Mouse (Mus musculus) fat pad, adult 2 months (tissue): Measurements from ENCODE around the gene Plekha1.

Experiments
- DNase-seq: peaks from one replicate; pipeline ENCODE4 v3.0.0-alpha.2; 2011; ENCODE audit warnings: low read depth, low spot score; ENCODE audit errors: extremely low read depth

The Plekha1 gene

GRCm38 (mm10) chr7:130914693-130915363, 49.3 kb downstream of the Plekha1 start:
- DNase-seq, result no peak

- no peak for DNase-seq
Observed at GRCm38 (mm10) chr7:130918260-130918659, 52.7 kb downstream of the Plekha1 start.

- no peak for DNase-seq
Observed at GRCm38 (mm10) chr7:130922981-130923731, 57.6 kb downstream of the Plekha1 start.

GRCm38 (mm10) chr7:130930401-130930800, 64.8 kb downstream of the Plekha1 start:
- DNase-seq, result no peak

DNA sequence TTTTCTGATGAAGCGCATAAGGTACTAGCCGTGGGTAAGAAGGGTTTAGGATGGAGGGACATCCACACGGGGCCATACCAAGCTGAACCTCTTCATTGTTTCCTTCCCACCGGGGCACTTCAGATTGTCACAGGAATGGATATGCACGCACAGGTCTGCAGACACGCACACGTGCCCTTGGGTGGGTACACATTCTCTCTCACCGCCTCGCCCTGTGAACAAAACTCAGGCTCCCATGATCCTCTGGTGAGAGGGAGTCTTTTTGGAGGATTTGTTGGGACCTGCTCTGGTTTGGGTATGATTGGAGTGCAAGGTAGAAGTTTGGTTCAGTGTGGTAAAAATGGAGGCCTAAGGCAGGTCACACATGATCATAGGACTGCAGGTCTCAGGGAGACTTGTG, 67.4 kb downstream of the Plekha1 start:
- no peak for DNase-seq

DNA sequence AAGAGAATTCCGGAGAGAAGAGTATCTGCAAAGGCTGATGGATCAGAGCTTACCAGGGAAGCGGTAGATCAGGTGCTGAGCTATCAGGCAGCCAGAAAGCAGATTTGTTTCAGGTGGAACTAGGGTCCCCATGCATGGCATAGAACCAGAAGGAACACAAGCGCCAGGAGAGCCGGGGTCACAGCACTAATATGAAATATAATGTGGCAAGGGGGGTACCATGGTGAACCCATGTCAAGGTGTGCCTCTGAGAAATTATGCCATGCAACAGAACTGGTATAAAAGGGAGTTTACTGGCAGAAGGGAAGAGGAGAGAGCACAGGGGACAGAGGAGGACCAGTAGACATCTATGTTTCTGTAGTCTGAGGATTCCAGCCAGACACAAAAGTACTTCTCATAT, 69.1 kb downstream of the Plekha1 start:
- no peak for DNase-seq

DNA sequence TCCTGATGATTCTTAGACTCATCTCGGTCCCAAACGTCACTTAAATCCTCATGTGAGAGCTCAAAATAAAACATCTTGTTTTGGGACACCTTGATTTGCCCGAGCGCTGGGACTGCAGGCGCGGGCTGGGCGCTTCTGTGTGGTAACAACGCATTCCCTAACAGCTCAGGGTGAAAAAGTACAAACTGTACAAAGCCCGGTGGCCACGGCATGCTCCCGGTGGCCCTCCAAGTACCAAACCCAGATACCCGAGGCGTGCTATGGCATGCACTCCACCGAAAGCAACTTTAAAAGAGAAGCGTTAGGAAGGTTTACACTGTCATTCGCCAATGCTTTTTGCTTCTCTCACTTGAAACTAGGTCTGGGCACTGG, 69.9 kb downstream of the Plekha1 start:
- DNase-seq, result no peak

DNA sequence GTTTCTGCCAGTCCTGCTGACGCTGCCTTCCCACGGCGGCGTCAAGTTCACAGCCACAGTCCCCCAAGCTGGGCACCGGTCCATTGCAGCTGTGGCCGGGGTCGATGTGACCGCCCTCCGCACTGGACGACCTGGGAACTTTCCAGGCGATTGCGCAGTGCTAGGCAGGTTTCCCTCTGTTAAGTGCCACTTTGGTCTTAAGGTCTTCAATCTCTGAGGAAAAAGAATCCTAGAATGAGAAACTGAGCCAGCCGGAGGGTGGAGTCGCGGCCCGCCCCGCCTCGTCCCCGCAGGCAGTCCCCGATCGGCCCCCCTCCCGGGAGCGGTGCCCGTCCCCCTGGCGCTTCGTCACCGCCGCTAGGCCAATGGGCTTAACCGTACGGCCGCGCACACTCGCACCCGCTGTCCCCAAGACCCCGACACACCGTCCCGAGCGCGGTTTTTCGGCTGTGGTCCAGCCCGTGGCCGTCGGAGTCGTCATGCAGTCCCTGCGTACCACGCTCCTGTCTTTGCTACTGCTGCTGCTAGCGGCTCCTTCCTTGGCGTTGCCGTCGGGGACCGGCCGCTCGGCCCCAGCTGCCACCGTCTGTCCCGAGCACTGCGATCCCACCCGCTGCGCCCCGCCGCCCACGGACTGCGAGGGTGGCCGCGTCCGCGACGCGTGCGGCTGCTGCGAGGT, 70.4 kb downstream of the Plekha1 start, which contains the start of gene Htra1:
Gene Htra1, plus strand, starts transcription at position 319 of the 679 bp plus-strand sequence.
- DNase-seq, result no peak

GRCm38 (mm10) chr7:130936472-130936951, 71.0 kb downstream of the Plekha1 start:
- DNase-seq, result no peak

DNA sequence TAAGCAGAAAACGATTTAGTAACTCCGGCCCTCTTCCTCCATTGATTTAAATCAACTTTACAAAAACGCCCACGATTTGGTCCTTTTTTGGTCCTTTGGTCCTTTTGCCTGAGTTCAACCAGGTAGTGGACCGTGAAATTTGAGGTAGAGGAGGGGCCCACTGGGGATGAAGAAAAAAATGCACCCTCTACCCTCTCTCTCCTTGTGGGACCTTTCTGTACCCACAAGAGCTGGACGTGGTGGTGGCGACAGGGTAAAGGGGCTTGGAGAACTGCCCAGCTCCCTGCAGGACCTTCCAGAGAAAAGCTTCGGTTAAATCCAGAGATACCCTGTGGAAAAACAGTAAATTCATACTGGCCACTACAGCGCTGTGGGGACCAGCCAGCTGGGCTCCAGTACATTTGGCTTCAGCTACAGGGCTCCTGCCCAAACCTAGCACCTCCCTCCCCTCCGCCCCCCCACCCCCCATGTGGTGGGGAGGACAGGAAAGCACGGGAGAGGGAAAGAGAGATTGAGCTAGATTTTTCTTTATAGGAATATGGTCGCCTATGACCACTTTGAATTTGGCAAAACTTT, 71.8 kb downstream of the Plekha1 start:
- DNase-seq, result no peak

DNA sequence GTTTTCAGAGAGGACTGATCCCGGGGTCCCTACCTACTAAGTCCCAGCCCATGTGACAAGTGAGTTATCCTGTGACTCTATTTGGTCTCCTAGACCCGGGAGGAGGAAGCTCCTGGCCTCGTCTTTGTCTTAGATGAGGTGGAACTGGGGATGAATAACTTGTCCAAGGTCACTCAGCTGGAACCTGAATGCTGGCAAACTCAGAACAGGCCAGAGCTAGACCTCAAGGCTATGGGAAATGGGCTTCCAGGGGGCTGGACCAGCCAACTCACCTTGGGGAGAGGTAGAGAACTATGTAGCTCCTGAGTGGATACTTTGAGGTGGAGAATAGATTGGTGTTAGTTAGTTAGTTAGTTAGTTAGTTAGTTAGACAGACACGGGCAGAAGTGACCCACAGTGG, 72.4 kb downstream of the Plekha1 start:
- DNase-seq, result no peak

GRCm38 (mm10) chr7:130938896-130939295, 73.3 kb downstream of the Plekha1 start:
- no peak for DNase-seq

DNA sequence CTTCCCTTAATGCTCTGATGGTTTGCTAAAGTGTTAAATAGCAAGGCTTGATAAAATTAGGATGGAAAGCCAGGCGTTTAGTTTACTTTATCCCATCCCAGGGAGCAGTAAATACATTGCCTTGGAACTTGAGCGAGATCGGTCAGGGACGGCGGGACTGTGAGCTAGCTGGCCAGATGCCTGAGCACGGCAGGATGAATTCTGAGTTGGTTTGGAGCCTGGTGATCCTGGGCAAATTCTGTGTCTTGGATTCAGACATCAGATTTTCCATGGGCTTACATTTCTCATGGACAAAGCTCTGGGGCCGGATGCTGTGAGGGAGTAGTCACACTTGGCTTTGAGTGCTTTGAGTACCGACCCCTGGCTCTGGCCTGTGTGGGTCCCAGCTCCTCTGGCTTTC, 75.2 kb downstream of the Plekha1 start:
- no peak for DNase-seq

DNA sequence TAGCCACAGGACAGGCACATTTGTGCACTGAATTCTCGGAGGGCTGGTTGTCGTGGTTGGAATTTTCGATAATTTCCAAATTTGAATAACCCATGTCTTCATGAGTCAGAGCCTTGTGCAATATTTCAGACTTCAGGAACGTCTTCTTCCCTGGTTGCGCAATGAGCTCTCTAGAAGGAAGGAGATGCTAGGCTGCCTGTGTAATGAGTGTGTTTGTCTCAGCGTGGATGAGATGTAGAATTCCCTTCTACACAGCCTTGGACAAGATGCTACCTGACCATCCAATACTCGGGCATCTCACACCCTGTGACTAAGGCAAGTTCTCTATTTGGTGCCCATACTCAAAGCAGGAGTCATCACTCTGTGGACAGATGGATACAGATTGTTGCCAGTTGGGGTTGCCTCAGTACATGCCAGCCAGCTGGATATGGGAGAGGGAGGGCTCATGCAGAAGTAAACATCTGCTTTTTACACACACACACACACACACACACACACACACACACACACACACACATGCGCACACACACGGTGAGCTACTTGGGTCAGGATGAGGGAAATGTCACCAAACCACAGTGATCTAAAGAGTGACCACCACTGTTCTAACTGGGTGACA, 77.8 kb downstream of the Plekha1 start:
- DNase-seq, result peak; percentile 23

DNA sequence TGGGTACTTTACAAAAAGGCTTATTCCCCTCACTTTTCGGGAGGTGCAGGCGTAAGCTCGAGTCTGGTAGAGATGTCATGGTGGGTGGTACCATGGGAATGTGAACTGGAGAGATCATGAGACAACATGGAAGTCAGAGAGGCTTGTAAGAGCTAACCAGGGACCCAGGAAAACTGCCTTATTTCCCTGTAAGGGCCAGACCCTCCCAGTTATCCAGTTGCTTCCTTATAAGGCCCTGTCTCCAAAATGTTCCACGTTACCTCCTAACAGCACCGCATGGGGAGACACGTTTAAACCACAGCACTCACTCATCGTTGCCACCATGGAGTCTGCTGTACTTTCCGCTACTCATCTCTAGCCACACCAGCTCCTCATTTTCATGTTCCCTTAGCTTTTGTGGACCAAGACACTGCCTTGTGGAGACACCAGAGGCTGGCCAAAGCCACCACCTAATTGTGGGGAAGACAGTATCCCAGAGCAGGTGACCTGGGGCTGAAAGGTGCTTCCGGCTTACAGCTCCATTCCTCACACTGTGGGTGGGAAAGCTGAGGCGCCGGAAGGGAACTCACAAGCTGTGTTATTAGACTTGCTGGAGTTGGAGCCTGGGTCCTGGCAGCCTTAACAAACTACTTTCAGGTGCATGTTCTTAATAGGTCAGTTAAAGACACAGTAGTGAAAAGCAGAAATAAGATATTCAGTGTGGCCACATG, 79.4 kb downstream of the Plekha1 start:
- no peak for DNase-seq

- no peak for DNase-seq
Observed at GRCm38 (mm10) chr7:130945730-130946129, 80.2 kb downstream of the Plekha1 start.

DNA sequence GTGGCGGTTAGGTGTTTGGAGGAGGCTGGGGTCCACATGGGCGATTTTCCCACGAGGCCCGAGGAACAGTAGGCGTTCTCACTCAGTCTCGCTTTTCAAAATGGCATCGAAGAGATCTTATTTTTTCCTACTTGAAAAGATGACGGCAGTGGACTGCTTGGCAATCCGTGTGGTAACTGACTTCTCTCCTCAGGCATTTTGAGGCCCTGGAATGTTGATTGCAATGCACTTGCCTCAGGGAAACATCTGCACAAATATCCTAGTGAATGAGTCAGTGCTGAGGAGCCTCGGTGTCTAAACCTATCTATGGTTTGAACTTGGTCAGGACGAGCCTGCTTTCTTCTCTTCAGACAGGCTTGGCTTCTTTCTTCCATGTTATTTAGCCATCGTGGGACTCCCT, 80.7 kb downstream of the Plekha1 start:
- no peak for DNase-seq

DNA sequence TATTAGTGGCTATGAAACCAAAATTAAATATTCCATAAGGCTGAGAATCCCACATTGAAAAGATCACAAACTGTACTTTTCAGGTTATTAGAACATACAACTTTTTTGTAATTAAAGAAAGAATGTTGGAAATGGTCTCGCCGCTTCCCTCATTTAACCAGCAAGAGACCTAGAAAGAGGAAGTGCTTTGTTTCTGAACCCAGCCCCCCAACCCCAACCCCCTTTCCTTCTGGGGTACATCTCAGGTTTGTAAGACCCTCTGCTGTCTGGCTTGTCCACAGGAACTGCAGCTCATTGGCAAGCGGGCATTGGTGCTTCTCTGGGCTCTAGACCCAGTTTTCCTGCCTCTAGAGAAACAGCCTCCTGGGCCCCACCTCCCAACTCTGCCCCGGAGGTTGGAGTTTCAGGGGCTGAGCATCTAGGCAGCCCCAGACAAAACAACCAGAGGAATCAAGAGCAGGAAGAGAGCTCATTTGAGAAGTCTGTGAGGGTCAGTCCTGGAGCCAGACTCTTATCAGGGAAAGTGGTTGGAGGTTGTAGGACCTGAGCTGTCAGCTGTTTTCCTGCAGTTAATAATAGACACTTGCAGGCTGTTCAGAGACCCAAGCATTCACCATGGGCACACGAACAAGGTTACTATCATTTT, 83.1 kb downstream of the Plekha1 start:
- DNase-seq, result no peak

GRCm38 (mm10) chr7:130949331-130949751, 83.8 kb downstream of the Plekha1 start:
- no peak for DNase-seq

DNA sequence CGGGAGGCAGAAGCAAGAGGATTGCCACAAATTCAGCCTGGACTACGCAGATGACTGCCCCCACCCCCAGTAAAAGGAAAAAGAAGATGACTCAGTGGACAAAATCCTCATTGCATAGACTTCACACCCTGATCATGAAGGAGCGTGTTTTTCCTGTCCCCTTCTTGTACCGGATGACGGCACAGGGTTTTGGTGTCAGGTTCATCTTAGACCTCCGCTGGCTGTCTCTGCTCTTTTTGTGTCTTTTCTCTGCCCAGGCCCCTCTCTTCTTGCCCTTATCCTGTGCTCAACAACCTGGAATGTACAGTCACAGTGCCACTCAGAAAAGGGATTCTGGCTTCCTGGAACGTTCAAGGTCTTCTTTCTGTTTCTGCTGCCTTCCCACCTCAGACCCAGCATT, 84.9 kb downstream of the Plekha1 start:
- no peak for DNase-seq
